Mouse (Mus musculus): ENCODE measurements around the gene Gatm. TPM values are rescaled to one million over a fixed set of nuclear protein-coding genes. Genes with fewer than 3 reads are reported as not detected.

Gatm gene
- 6.6 and 7.2 TPM in 2 replicates for polyA plus RNA-seq (2016; fragmentation: Nextera tagmentation; extraction: Ambion mirVana)

GRCm38 (mm10) chr2:122610746-122611653, at the start of gene Gatm:
TSS of gene Gatm (minus strand) at chr2:122611303.
- Histone ChIP-seq H3K4me3 (peak within 1 kb of the TSS; percentile 70), H3K27ac (replicated peaks) (peak within 1 kb of the TSS; percentile 78), H3K9me3 (no peaks in the 10 kb centered on the region), H3K27me3 (replicated peaks; ENCODE audit: low read depth, poor library complexity, severe bottlenecking) (peaks cover 42% of the 10 kb centered on the region), H3K36me3 (replicated peaks) (no peaks in the 10 kb centered on the region), H3K4me1 (peaks cover 8% of the 10 kb centered on the region; the same call in 1 of the 2 replicates)
- DNase-seq (ENCODE audit: low spot score): peak; percentile 82
- 4% methylated on average over 48 of the region's 48 CpGs for WGBS

- WGBS: 87% methylated on average over 7 of the region's 7 CpGs
- Histone ChIP-seq H3K9me3 (no peaks in the 10 kb centered on the region), H3K4me3 (no peak overlapping the region), H3K36me3 (replicated peaks) (no peaks in the 10 kb centered on the region), H3K4me1 (0 out of 2 replicates have a peak, but pooled peaks cover 3% of the 10 kb centered on the region), H3K27me3 (replicated peaks; ENCODE audit: low read depth, poor library complexity, severe bottlenecking) (no peaks in the 10 kb centered on the region), H3K27ac (replicated peaks) (no peak overlapping the region)
- DNase-seq (ENCODE audit: low spot score): no peak
Observed at GRCm38 (mm10) chr2:122659825-122660224, 48.7 kb upstream of the Gatm start.

- Histone ChIP-seq H3K4me1 (0 out of 2 replicates have a peak, but pooled peaks cover 3% of the 10 kb centered on the region), H3K27ac (replicated peaks) (no peak overlapping the region), H3K36me3 (replicated peaks) (no peaks in the 10 kb centered on the region), H3K9me3 (no peaks in the 10 kb centered on the region), H3K27me3 (replicated peaks; ENCODE audit: low read depth, poor library complexity, severe bottlenecking) (no peaks in the 10 kb centered on the region), H3K4me3 (no peak overlapping the region)
- 81% methylated on average over 11 of the region's 11 CpGs for WGBS
- DNase-seq (ENCODE audit: low spot score): no peak
Observed at GRCm38 (mm10) chr2:122657707-122658524, 46.8 kb upstream of the Gatm start.

GRCm38 (mm10) chr2:122656767-122657166, 45.7 kb upstream of the Gatm start:
- Histone ChIP-seq H3K9me3 (no peaks in the 10 kb centered on the region), H3K27me3 (replicated peaks; ENCODE audit: low read depth, poor library complexity, severe bottlenecking) (no peaks in the 10 kb centered on the region), H3K4me3 (no peak overlapping the region), H3K36me3 (replicated peaks) (no peaks in the 10 kb centered on the region), H3K27ac (replicated peaks) (no peak overlapping the region), H3K4me1 (0 out of 2 replicates have a peak, but pooled peaks cover 3% of the 10 kb centered on the region)
- DNase-seq (ENCODE audit: low spot score): no peak
- 83% methylated on average over 9 of the region's 9 CpGs for WGBS

- WGBS: 78% methylated on average over 2 of the region's 2 CpGs
- H3K9me3 ChIP-seq: no peaks in the 10 kb centered on the region
Observed at GRCm38 (mm10) chr2:122656052-122656451, 44.9 kb upstream of the Gatm start.

GRCm38 (mm10) chr2:122652096-122653084, 41.3 kb upstream of the Gatm start:
- no peaks in the 10 kb centered on the region for H3K27me3 ChIP-seq (replicated peaks; ENCODE audit: low read depth, poor library complexity, severe bottlenecking)
- H3K9me3 ChIP-seq: no peaks in the 10 kb centered on the region
- no peaks in the 10 kb centered on the region for H3K4me1 ChIP-seq
- no peak overlapping the region for H3K27ac ChIP-seq (replicated peaks)
- no peak for DNase-seq (ENCODE audit: low spot score)
- H3K36me3 ChIP-seq (replicated peaks): no peaks in the 10 kb centered on the region
- H3K4me3 ChIP-seq: no peak overlapping the region
- 62% methylated on average over 17 of the region's 17 CpGs for WGBS

More at GRCm38 (mm10) chr2:122656052-122656451, 44.9 kb upstream of the Gatm start:
- Histone ChIP-seq H3K27ac (replicated peaks) (no peak overlapping the region), H3K36me3 (replicated peaks) (no peaks in the 10 kb centered on the region), H3K4me1 (0 out of 2 replicates have a peak, but pooled peaks cover 3% of the 10 kb centered on the region), H3K27me3 (replicated peaks; ENCODE audit: low read depth, poor library complexity, severe bottlenecking) (no peaks in the 10 kb centered on the region), H3K4me3 (no peak overlapping the region)
- no peak for DNase-seq (ENCODE audit: low spot score)

- Histone ChIP-seq H3K4me3 (no peak overlapping the region), H3K27me3 (replicated peaks; ENCODE audit: low read depth, poor library complexity, severe bottlenecking) (peaks cover 33% of the 10 kb centered on the region), H3K9me3 (no peaks in the 10 kb centered on the region), H3K27ac (replicated peaks) (no peak overlapping the region), H3K4me1 (no peaks in the 10 kb centered on the region), H3K36me3 (replicated peaks) (peaks cover 11% of the 10 kb centered on the region)
- no peak for DNase-seq (ENCODE audit: low spot score)
- WGBS: 45% methylated on average over 5 of the region's 5 CpGs
Observed at GRCm38 (mm10) chr2:122638673-122639072, 27.6 kb upstream of the Gatm start.

GRCm38 (mm10) chr2:122638029-122638428, 26.9 kb upstream of the Gatm start:
- Histone ChIP-seq H3K27ac (replicated peaks) (no peak overlapping the region), H3K4me1 (no peaks in the 10 kb centered on the region), H3K4me3 (peak overlapping the region; percentile 59), H3K27me3 (replicated peaks; ENCODE audit: low read depth, poor library complexity, severe bottlenecking) (peaks cover 33% of the 10 kb centered on the region), H3K9me3 (no peaks in the 10 kb centered on the region), H3K36me3 (replicated peaks) (peaks cover 18% of the 10 kb centered on the region)
- 38% methylated on average over 12 of the region's 12 CpGs for WGBS
- DNase-seq (ENCODE audit: low spot score): no peak

GRCm38 (mm10) chr2:122637526-122637997, 26.5 kb upstream of the Gatm start:
- WGBS: 1% methylated on average over 36 of the region's 36 CpGs

GRCm38 (mm10) chr2:122636686-122637085, 25.6 kb upstream of the Gatm start, which contains the start of gene AA467197:
TSS of gene AA467197 (plus strand) at chr2:122636986.
- peak within 1 kb of the TSS; percentile 59 for H3K4me3 ChIP-seq
- DNase-seq (ENCODE audit: low spot score): no peak
- peaks cover 8% of the 10 kb centered on the region for H3K4me1 ChIP-seq
- H3K27ac ChIP-seq (replicated peaks): no peak within 1 kb of the TSS
- 60% methylated on average over 3 of the region's 3 CpGs for WGBS
- peaks cover 33% of the 10 kb centered on the region for H3K27me3 ChIP-seq (replicated peaks; ENCODE audit: low read depth, poor library complexity, severe bottlenecking)
- H3K36me3 ChIP-seq (replicated peaks): peaks cover 27% of the 10 kb centered on the region
- H3K9me3 ChIP-seq: no peaks in the 10 kb centered on the region

More at GRCm38 (mm10) chr2:122637526-122637997, 26.5 kb upstream of the Gatm start:
- H3K4me1 ChIP-seq: no peaks in the 10 kb centered on the region
- H3K4me3 ChIP-seq: peak overlapping the region; percentile 59
- no peaks in the 10 kb centered on the region for H3K9me3 ChIP-seq
- H3K27me3 ChIP-seq (replicated peaks; ENCODE audit: low read depth, poor library complexity, severe bottlenecking): peaks cover 33% of the 10 kb centered on the region
- H3K36me3 ChIP-seq (replicated peaks): peaks cover 22% of the 10 kb centered on the region
- H3K27ac ChIP-seq (replicated peaks): no peak overlapping the region
- peak; percentile 83 for DNase-seq (ENCODE audit: low spot score)

GRCm38 (mm10) chr2:122631226-122631801, 20.2 kb upstream of the Gatm start:
- Histone ChIP-seq H3K36me3 (replicated peaks) (peaks cover 27% of the 10 kb centered on the region), H3K4me1 (peaks cover 17% of the 10 kb centered on the region), H3K4me3 (peak overlapping the region; percentile 96), H3K27me3 (replicated peaks; ENCODE audit: low read depth, poor library complexity, severe bottlenecking) (no peaks in the 10 kb centered on the region; the same call in 1 of the 2 replicates), H3K27ac (replicated peaks) (peak overlapping the region; percentile 94), H3K9me3 (no peaks in the 10 kb centered on the region)
- peak; percentile 70 for DNase-seq (ENCODE audit: low spot score)
- WGBS: under 1% methylated on average over 53 of the region's 53 CpGs

All from embryonic facial prominence, embryonic 10.5 days (tissue).